Mouse (Mus musculus): Measurements from ENCODE around the gene Akap17b. TPM values are rescaled to one million over a fixed set of nuclear protein-coding genes. Genes with fewer than 3 reads are reported as not detected.

Gene Akap17b
- polyA plus RNA-seq, 1 experiment from 2014 or later, result 6.2 TPM

GRCm38 (mm10) chrX:36560170-36560569 is 85.0 kb downstream of the Akap17b start:
- DNase-seq (no peak), ATAC-seq (ENCODE audit: low FRiP score, low TSS enrichment) (no peak)
- no peaks in the 10 kb centered on the region for H3K36me3 ChIP-seq (ENCODE audit: control insufficient read depth, insufficient read depth, low read length)
- H3K27ac ChIP-seq (replicated peaks; ENCODE audit: low read depth, low read length), result no peak overlapping the region
- WGBS, result 86% methylated on average over 4 of the region's 4 CpGs
- H3K4me3 ChIP-seq (replicated peaks; ENCODE audit: low read depth, low read length), result no peak overlapping the region
- no peaks in the 10 kb centered on the region for H3K27me3 ChIP-seq (ENCODE audit: control insufficient read depth, insufficient read depth, low read length)
- H3K9ac ChIP-seq (replicated peaks; ENCODE audit: low read length), result no peak overlapping the region
- no peaks in the 10 kb centered on the region for H3K4me1 ChIP-seq (ENCODE audit: control insufficient read depth, insufficient read depth, low read length)
- no peak overlapping the region for H3K4me2 ChIP-seq (ENCODE audit: low read length)
- H3K9me3 ChIP-seq (ENCODE audit: control insufficient read depth, low read length), result no peaks in the 10 kb centered on the region

Other genes starting within 250 kb of the Akap17b start
- not detected in 2 replicates for gene Gm6268, start 244.1 kb downstream of the Akap17b start, polyA plus RNA-seq (2014; fragmentation: Nextera tagmentation; extraction: Ambion mirVana)
- not detected in 2 replicates for gene Gm14569, start 153.6 kb downstream of the Akap17b start, polyA plus RNA-seq (2014; fragmentation: Nextera tagmentation; extraction: Ambion mirVana)
- 708 and 733 TPM in 2 replicates for gene Pgrmc1, start 47.2 kb downstream of the Akap17b start, polyA plus RNA-seq (2014; fragmentation: Nextera tagmentation; extraction: Ambion mirVana)
- gene Slc25a43, start 98.3 kb upstream of the Akap17b start, polyA plus RNA-seq (2014; fragmentation: Nextera tagmentation; extraction: Ambion mirVana), result 0.65 and 0.71 TPM in 2 replicates
- gene Slc25a5, start 150.3 kb upstream of the Akap17b start, polyA plus RNA-seq (2014; fragmentation: Nextera tagmentation; extraction: Ambion mirVana), result 552 and 571 TPM in 2 replicates
- gene Ube2a, start 228.5 kb upstream of the Akap17b start, polyA plus RNA-seq (2014; fragmentation: Nextera tagmentation; extraction: Ambion mirVana), result 130 and 132 TPM in 2 replicates
- gene C330007P06Rik, start 228.7 kb upstream of the Akap17b start, polyA plus RNA-seq (2014; fragmentation: Nextera tagmentation; extraction: Ambion mirVana), result 15.7 and 23.0 TPM in 2 replicates

Measured in midbrain, embryonic 14.5 days (tissue).